Mouse (Mus musculus) hindbrain, embryonic 14.5 days (tissue): ENCODE results near the gene Cyp3a59. TPM values are rescaled to one million over a fixed set of nuclear protein-coding genes. Genes with fewer than 3 reads are reported as not detected.
A peak's percentile ranks its signal among the peaks of the same experiment; 100 is the strongest.
"Not testable (repeated sequence)": the region's sequence is repeated elsewhere in the genome, so short reads cannot be mapped to it uniquely, and the experiment has no call there.

Source experiments
- ATAC-seq: fragments of 200-750 bp; cut with Nextera tagmentation; 2 replicates; pipeline ENCODE4 v1.8.0; 2017; ENCODE audit warnings: moderate number of reproducible peaks, mild to moderate bottlenecking, moderate TSS enrichment, moderate library complexity; ENCODE audit not compliant: low FRiP score
- DNase-seq: peaks from one replicate; pipeline ENCODE4 v3.0.0-alpha.2; 2015; ENCODE audit warnings: low spot score
- H3K27ac ChIP-seq: fragments of 300-500 bp; sonication (generic); 2 replicates; pipeline ENCODE4 v1.5.1; 2014; ENCODE audit warnings: mild to moderate bottlenecking, moderate library complexity
- H3K27me3 ChIP-seq: fragments of 300-500 bp; sonication (generic); 2 replicates; pipeline ENCODE4 v1.6.1; 2014; ENCODE audit warnings: mild to moderate bottlenecking, low read length, mixed read lengths; ENCODE audit not compliant: control insufficient read depth, insufficient read depth
- H3K36me3 ChIP-seq: fragments of 300-500 bp; sonication (generic); replicated peaks from 2 replicates; pipeline ENCODE4 v1.6.1; 2014; ENCODE audit not compliant: control insufficient read depth, insufficient read depth
- H3K4me1 ChIP-seq: fragments of 300-500 bp; sonication (generic); replicated peaks from 2 replicates; pipeline ENCODE4 v1.6.1; 2014; ENCODE audit warnings: antibody characterized with exemption, low read length, mixed read lengths; ENCODE audit not compliant: control insufficient read depth, insufficient read depth
- H3K4me2 ChIP-seq: fragments of 300-500 bp; sonication (generic); replicated peaks from 2 replicates; pipeline ENCODE4 v1.6.1; 2014; ENCODE audit warnings: mild to moderate bottlenecking, moderate library complexity
- H3K4me3 ChIP-seq: fragments of 300-500 bp; sonication (generic); replicated peaks from 2 replicates; pipeline ENCODE4 v1.5.1; 2014; ENCODE audit warnings: mild to moderate bottlenecking, low read length
- H3K9ac ChIP-seq: fragments of 300-500 bp; sonication (generic); 2 replicates; pipeline ENCODE4 v1.6.1; 2014
- H3K9me3 ChIP-seq: fragments of 300-500 bp; sonication (generic); 2 replicates; pipeline ENCODE4 v1.6.1; 2016; ENCODE audit warnings: low read length; ENCODE audit not compliant: control insufficient read depth
- WGBS: fragments of 180-500 bp; shearing (Covaris S2); extraction: QIAGEN DNeasy Blood & Tissue Kit; methylation state at CpG from one replicate; pipeline ENCODE4 v1.1.7; 2014; 5-methylcytosine and 5-hydroxymethylcytosine counted together
- polyA plus RNA-seq: library from polyadenylated mRNA; unstranded; fragments of >200 nt; fragmentation: Nextera tagmentation; extraction: Ambion mirVana; gene quantifications from 2 replicates; pipeline ENCODE4 v1.2.1, GENCODE M21; 2014

Cyp3a59 gene
- polyA plus RNA-seq = not detected in 2 replicates

DNA sequence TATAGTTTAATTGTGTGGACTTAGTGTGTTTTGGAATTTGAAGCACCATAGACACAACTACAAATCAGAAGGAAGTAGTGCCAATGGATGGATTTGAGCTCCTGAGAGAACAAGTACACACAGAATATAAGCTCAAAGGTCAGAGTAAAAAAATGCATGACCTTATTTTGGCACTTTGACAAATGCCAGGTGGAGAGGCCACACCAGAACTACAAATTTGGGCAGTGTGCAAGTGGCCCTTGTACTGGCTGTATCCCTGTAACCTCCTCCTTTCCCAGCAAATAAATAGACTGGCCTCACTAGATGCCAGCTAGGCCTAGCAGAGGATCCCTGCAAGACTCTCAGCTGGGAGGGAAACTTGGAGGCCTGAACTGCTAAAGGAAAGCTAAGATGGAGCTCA is at the start of gene Cyp3a59:
Cyp3a59 (plus strand) TSS at position 313 of the 400 bp plus-strand sequence.
- H3K36me3 ChIP-seq, H3K4me1 ChIP-seq, H3K9ac ChIP-seq, H3K27me3 ChIP-seq, ATAC-seq, H3K4me2 ChIP-seq, DNase-seq, H3K9me3 ChIP-seq, H3K27ac ChIP-seq, H3K4me3 ChIP-seq: not testable (repeated sequence)

DNA sequence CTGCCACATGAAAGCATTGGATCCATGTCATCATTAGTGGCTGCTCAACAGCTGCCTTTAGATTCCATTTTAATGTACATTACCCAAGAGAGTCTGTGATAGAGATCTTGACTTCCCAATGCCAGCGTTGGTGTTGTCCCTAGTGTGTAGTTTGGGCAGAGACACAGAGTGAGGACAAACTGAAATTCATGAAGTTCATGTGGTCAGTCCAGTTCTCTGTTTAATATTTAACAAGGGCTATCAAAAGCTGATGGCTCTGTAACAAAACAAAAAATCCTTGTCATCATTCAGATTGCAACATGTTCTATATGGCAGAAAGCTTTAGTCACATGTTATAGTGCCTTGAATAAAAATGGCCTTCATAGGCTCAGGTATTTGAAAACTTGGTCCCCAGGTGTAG is 9.0 kb upstream of the Cyp3a59 start:
- H3K9me3 ChIP-seq = peaks cover 9% of the 10 kb centered on the region; the same call in 1 of the 2 replicates
- H3K4me2 ChIP-seq = no peak overlapping the region
- no peaks in the 10 kb centered on the region for H3K27me3 ChIP-seq
- no peaks in the 10 kb centered on the region for H3K4me1 ChIP-seq
- H3K4me3 ChIP-seq = no peak overlapping the region
- WGBS = 58% methylated on average over 1 of the region's 1 CpGs
- no peak for ATAC-seq
- H3K27ac ChIP-seq = no peak overlapping the region
- DNase-seq = no peak
- no peak overlapping the region for H3K9ac ChIP-seq
- H3K36me3 ChIP-seq = no peaks in the 10 kb centered on the region

DNA sequence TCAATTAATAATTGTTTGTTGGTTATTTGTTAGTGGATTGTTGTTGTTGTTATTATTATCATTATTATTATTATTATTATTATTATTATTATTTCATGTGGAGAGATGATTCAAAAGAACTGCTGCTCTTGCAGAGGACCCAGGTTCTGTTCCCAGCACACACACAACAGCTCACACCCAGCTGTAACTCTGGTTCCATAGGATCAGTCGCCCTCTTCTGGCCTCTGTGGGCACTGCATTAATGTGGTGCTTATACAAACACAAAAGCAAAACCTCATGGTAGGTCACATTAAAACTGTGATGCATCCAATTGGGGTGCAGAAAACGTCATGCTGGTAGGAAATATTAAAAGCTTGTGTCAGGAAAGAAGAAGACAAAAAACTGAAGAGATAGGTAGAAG is 68.8 kb downstream of the Cyp3a59 start:
- Histone ChIP-seq H3K9me3 (0 out of 2 replicates have a peak, but pooled peaks cover 4% of the 10 kb centered on the region), H3K4me2 (no peak overlapping the region), H3K9ac (no peak overlapping the region), H3K27ac (no peak overlapping the region), H3K4me1 (no peaks in the 10 kb centered on the region), H3K4me3 (no peak overlapping the region), H3K27me3 (no peaks in the 10 kb centered on the region), H3K36me3 (no peaks in the 10 kb centered on the region)
- DNase-seq (peak; percentile 36), ATAC-seq (no peak)
- 41% methylated on average over 2 of the region's 2 CpGs for WGBS

DNA sequence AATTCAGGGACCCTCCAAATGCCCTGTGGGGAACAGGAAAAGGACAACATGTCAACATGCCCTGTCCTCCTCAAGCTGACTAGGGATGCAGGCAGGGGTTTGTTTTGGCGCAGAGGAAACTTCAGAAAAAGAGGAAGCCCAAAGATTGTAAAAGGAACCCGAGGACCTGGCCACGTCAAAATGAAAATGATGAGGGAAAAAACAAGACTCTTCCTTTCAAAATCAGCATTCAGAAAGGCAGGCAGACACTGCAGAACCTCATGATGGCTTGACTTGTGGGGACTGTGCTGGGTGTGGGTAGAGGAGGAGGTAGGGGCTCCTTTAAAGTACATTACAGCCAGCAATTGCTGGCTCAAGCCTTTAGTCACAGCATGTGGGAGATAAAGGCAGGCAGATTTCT is 71.4 kb downstream of the Cyp3a59 start:
- Histone ChIP-seq H3K27ac (no peak overlapping the region), H3K9me3 (0 out of 2 replicates have a peak, but pooled peaks cover 4% of the 10 kb centered on the region), H3K4me3 (no peak overlapping the region), H3K4me1 (no peaks in the 10 kb centered on the region), H3K9ac (no peak overlapping the region), H3K4me2 (no peak overlapping the region), H3K36me3 (no peaks in the 10 kb centered on the region), H3K27me3 (no peaks in the 10 kb centered on the region)
- WGBS = 80% methylated on average over 3 of the region's 3 CpGs
- DNase-seq (no peak), ATAC-seq (no peak)

DNA sequence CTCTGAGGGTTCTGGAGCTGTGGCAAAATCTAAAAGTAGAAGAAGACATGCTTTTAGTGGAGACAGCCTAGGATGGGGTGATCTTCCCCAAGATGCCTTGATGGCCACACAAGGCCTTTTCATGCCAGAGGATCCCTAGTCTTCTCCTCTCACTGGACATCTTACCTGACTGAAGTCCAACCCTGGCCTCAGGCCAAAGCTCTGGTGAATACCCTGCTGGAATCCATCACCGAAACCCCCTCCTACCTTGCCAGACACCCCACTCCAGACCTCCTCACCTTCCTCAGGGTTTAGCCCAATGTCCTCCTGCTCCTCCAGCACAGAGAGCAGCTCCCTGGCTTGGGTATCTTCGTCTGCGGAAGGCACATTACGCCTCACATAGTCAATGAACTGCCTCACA is 79.3 kb downstream of the Cyp3a59 start:
- ATAC-seq, H3K4me2 ChIP-seq, H3K27ac ChIP-seq, H3K9ac ChIP-seq, H3K4me3 ChIP-seq, H3K36me3 ChIP-seq, H3K9me3 ChIP-seq, H3K4me1 ChIP-seq, H3K27me3 ChIP-seq, DNase-seq: not testable (repeated sequence)
- 81% methylated on average over 4 of the region's 4 CpGs for WGBS

DNA sequence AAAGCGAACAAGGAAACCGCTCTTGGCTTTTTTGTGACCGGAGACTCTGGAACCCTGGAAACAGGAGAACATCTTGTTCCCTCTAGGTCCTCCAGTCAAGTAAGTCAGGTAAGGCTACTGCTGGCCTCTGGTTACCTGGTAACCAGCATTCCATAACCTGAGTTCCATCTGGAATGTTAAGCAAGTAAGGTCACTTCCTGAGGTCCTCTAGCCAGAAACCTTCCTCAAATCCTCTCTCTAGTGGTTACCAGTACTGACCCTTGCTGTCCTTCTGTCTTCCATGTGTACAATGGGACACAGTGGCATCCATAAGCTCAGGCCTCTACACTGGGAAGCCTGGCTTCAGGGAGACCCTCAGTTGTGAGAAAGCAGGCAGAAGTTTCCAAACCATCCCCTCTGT is 81.4 kb downstream of the Cyp3a59 start, which contains the start of gene Gm5565:
Gm5565 (minus strand) TSS at position 101 of the 400 bp plus-strand sequence.
- not testable (repeated sequence) for H3K9ac ChIP-seq, H3K36me3 ChIP-seq, H3K4me3 ChIP-seq, H3K9me3 ChIP-seq, H3K4me1 ChIP-seq, H3K4me2 ChIP-seq, DNase-seq, H3K27ac ChIP-seq, H3K27me3 ChIP-seq, ATAC-seq
- 92% methylated on average over 3 of the region's 3 CpGs for WGBS

Other genes with a start within 250 kb of the Cyp3a59 start
- gene Cyp3a11, start 199.3 kb upstream of the Cyp3a59 start, polyA plus RNA-seq = not detected in 2 replicates
- gene Cyp3a25, start 69.6 kb upstream of the Cyp3a59 start, polyA plus RNA-seq = not detected in 2 replicates
- gene Gm5565, start 81.3 kb downstream of the Cyp3a59 start, polyA plus RNA-seq = not detected in 2 replicates
- not detected in 2 replicates for gene Gm6309, start 91.5 kb downstream of the Cyp3a59 start, polyA plus RNA-seq
- 0.68 TPM in 1 of 2 replicates, not detected in the other for gene 1700001J03Rik, start 106.0 kb downstream of the Cyp3a59 start, polyA plus RNA-seq
- 22.2 and 22.6 TPM in 2 replicates for gene Rnf6, start 142.3 kb downstream of the Cyp3a59 start, polyA plus RNA-seq
- gene Cdk8, start 152.0 kb downstream of the Cyp3a59 start, polyA plus RNA-seq = 25.7 and 31.6 TPM in 2 replicates